Mouse (Mus musculus) C2C12 (cell line): ENCODE measurements around the gene Phf21b.

Source experiments
- CEBPB ChIP-seq: IDR thresholded peaks from one replicate; pipeline ENCODE4 v1.6.1; 2011; ENCODE audit warnings: low read depth, mild to moderate bottlenecking, control low read depth, moderate library complexity
- FOSL1 ChIP-seq: IDR thresholded peaks from one replicate; pipeline ENCODE4 v1.8.0; 2011; ENCODE audit warnings: mild to moderate bottlenecking, low read length; ENCODE audit not compliant: poor library complexity, insufficient read depth, severe bottlenecking
- MYOD1 ChIP-seq: IDR thresholded peaks from one replicate; pipeline ENCODE4 v1.6.1; 2011; ENCODE audit warnings: low read depth; ENCODE audit not compliant: control insufficient read depth, insufficient read length
- USF1 ChIP-seq: IDR thresholded peaks from one replicate; pipeline ENCODE4 v1.6.1; 2011; ENCODE audit warnings: low read depth, mild to moderate bottlenecking, control low read depth, moderate library complexity

DNA sequence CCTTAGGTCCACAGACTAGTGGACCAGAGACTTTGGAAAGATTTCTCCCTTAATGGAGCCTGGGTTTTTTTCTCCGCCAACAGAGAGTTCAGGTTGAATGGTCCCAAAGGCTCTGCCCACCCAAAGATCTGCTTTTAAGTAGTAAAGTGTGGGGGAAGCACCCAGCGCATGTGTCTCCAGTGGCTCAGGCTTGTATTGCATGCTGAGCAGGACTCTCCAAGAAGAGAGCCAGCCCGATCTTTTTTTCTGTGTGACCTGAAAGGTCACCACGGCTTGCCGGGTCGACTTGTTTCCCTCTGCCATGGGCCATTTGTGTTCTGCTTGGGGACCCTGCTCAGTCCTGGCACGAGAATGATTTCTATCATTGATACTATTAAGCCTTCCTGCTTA lies 92.4 kb downstream of the Phf21b start:
- TF ChIP-seq CEBPB (no peak), MYOD1 (no peak), FOSL1 (no peak), USF1 (no peak)
